Mouse (Mus musculus) megakaryocyte, embryonic 14.5 days (primary cell): ENCODE results near the gene Gm49322. TPM values are rescaled to one million over a fixed set of nuclear protein-coding genes. Genes with fewer than 3 reads are reported as not detected.
A peak's percentile ranks its signal among the peaks of the same experiment; 100 is the strongest.
"Not testable (repeated sequence)": the region's sequence is repeated elsewhere in the genome, so short reads cannot be mapped to it uniquely, and the experiment has no call there.

Source experiments
- H3K27me3 ChIP-seq: replicated peaks from 2 replicates; pipeline ENCODE3; 2012; ENCODE audit warnings: inconsistent platforms
- H3K36me3 ChIP-seq: replicated peaks from 2 replicates; pipeline ENCODE3; 2012; ENCODE audit warnings: low read length, inconsistent platforms, mixed read lengths
- H3K4me1 ChIP-seq: 2 replicates; pipeline ENCODE4 v1.6.1; 2012; ENCODE audit warnings: inconsistent platforms
- H3K4me3 ChIP-seq: replicated peaks from 2 replicates; pipeline ENCODE3; 2012; ENCODE audit warnings: moderate library complexity, mild to moderate bottlenecking, inconsistent platforms
- H3K9me3 ChIP-seq: 2 replicates; pipeline ENCODE4 v1.6.1; 2012; ENCODE audit warnings: inconsistent platforms
- FLI1 ChIP-seq: IDR thresholded peaks from 2 replicates; pipeline ENCODE4 v1.6.1; 2012; ENCODE audit warnings: low read length, inconsistent platforms, mixed read lengths
- GATA1 ChIP-seq: IDR thresholded peaks from 3 replicates; pipeline ENCODE4 v1.6.1; 2012; ENCODE audit warnings: mixed read lengths, low read length, inconsistent platforms, borderline replicate concordance
- polyA plus RNA-seq: library from polyadenylated mRNA; stranded (reverse); fragments of >175 nt; gene quantifications from 2 replicates; pipeline ENCODE4 v1.2.3, GENCODE M21; 2012; ENCODE audit warnings: low replicate concordance; ENCODE audit not compliant: insufficient read depth

The Gm49322 gene
- polyA plus RNA-seq, 1 experiment, result not detected

DNA sequence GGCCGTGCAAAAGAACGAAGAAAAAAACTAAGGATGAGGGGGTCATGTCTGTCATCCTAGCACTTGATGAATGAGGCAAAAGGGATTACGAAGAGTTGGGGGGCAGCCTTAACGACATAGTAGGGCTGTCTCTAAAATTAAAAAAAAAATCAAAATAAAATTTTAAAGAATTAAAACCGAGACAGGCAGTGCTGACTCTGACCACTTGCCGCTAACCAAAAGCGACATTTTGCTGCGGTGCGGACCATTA, 15.8 kb downstream of the Gm49322 start:
- TF ChIP-seq FLI1 (no peak), GATA1 (no peak)
- Histone ChIP-seq H3K4me3 (peak overlapping the region; percentile 100), H3K27me3 (no peaks in the 10 kb centered on the region), H3K9me3 (no peaks in the 10 kb centered on the region), H3K36me3 (peaks cover 30% of the 10 kb centered on the region), H3K4me1 (peaks cover 75% of the 10 kb centered on the region)

DNA sequence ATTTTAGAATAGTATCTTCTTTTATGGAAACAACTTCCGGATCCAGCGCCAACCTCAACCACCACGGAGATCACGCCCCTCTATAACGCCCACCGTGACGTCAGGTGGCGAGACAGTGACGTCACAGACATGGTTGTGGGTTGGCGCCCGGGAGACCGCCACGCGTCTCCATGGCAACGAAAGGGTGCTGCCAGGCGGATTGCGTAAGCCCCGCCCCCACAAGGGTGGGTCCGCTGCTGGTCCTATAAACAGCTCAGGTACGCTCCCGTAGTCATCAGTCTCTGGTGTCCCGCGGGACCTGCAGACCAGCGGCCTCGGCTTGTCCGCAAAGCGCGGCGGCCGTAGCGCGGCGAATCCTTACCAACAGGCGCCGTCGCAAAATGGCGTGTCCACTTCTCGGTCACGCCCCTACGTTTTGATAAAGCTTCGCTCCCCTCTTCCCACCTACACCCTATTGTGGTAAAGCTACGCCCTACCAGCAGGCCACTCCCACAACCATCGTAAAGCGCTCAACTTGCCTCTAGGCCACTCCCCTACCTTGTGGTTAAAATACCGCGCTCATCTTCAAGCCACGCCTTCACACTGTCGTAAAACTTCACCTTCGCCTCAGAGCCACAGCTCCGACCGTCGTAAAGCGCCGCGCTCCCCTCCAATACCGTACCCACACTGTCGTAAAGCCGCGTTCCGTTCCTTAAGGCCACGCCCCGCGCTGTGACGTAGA, 16.3 kb downstream of the Gm49322 start:
- Histone ChIP-seq H3K4me3 (peak overlapping the region; percentile 100), H3K36me3 (peaks cover 30% of the 10 kb centered on the region), H3K9me3 (no peaks in the 10 kb centered on the region), H3K4me1 (peaks cover 78% of the 10 kb centered on the region), H3K27me3 (no peaks in the 10 kb centered on the region)
- TF ChIP-seq FLI1 (no peak), GATA1 (no peak)

- H3K4me3 ChIP-seq, result peak within 1 kb of the TSS; percentile 100
- peaks cover 80% of the 10 kb centered on the region for H3K4me1 ChIP-seq
- TF ChIP-seq GATA1 (no peak), FLI1 (peak; percentile 46; the same call in 1 of the 2 replicates)
- H3K27me3 ChIP-seq, result no peaks in the 10 kb centered on the region
- H3K36me3 ChIP-seq, result peaks cover 35% of the 10 kb centered on the region
- H3K9me3 ChIP-seq, result no peaks in the 10 kb centered on the region
Measured at GRCm38 (mm10) chr10:80622661-80623456, 17.0 kb downstream of the Gm49322 start, which contains the start of gene Csnk1g2. Gene Csnk1g2, plus strand, starts transcription at chr10:80622838.

- peak overlapping the region; percentile 100 for H3K4me3 ChIP-seq
- peaks cover 80% of the 10 kb centered on the region for H3K4me1 ChIP-seq
- H3K27me3 ChIP-seq, result no peaks in the 10 kb centered on the region
- TF ChIP-seq FLI1 (no peak; the same call in 1 of the 2 replicates), GATA1 (no peak)
- H3K9me3 ChIP-seq, result no peaks in the 10 kb centered on the region
- H3K36me3 ChIP-seq, result peaks cover 43% of the 10 kb centered on the region
Measured at GRCm38 (mm10) chr10:80623457-80624191, 17.8 kb downstream of the Gm49322 start.

GRCm38 (mm10) chr10:80625764-80626163, 19.9 kb downstream of the Gm49322 start:
- no peaks in the 10 kb centered on the region for H3K9me3 ChIP-seq
- peaks cover 64% of the 10 kb centered on the region for H3K36me3 ChIP-seq
- TF ChIP-seq FLI1 (no peak), GATA1 (no peak)
- H3K27me3 ChIP-seq, result no peaks in the 10 kb centered on the region
- peak overlapping the region; percentile 100 for H3K4me3 ChIP-seq
- peaks cover 86% of the 10 kb centered on the region for H3K4me1 ChIP-seq

DNA sequence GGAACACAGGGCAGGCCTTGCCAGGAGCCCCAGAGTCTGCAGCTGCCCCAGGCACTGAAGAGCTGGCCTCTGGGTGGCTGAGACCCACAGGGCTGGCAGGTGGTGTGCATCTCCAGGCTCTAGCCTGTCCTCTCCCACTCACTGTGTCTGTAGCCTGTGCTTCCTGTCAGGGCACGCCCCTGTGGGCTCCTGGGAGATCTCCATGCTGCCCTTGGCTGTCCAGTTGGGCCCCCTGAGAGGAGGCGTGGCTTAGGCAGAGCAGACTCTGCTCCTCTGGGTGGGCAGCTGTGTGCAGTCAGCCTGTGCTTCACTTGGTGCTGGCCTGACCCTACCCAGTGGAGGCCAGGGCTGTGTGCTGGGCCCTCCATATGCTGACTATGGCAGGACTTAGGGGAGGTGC, 21.9 kb downstream of the Gm49322 start:
- Histone ChIP-seq H3K4me1 (peaks cover 96% of the 10 kb centered on the region), H3K4me3 (peak overlapping the region; percentile 44), H3K27me3 (no peaks in the 10 kb centered on the region), H3K9me3 (no peaks in the 10 kb centered on the region), H3K36me3 (peaks cover 84% of the 10 kb centered on the region)
- no peak for TF ChIP-seq GATA1
- no peak for TF ChIP-seq FLI1

- TF ChIP-seq GATA1, result no peak
- no peak for TF ChIP-seq FLI1
- Histone ChIP-seq H3K36me3 (peaks cover 93% of the 10 kb centered on the region), H3K9me3 (no peaks in the 10 kb centered on the region), H3K4me3 (peak overlapping the region; percentile 54), H3K4me1 (peaks cover 95% of the 10 kb centered on the region), H3K27me3 (no peaks in the 10 kb centered on the region)
Measured at GRCm38 (mm10) chr10:80628925-80629324, 23.1 kb downstream of the Gm49322 start.

DNA sequence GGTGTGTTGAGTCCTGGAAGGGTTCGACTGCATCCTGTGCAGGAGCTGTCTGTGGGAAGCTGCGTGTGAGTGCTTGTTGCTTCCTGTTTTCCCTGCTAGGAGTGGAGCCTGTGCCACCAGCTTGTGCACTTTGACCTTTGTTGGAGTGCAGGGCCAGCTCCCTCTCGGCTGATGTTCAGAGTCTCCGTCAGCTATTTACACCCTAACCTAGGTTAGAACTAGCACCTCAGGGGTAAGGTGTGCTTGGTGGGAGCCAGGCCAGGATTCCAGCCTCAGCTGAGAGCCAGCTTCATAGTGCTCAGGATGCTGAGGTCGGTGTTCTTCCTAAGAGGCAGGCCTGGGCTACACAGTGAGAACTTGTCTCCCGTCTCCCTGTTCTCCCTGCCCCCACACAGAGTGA, 29.5 kb downstream of the Gm49322 start:
- H3K27me3 ChIP-seq, result no peaks in the 10 kb centered on the region
- TF ChIP-seq FLI1 (no peak), GATA1 (no peak)
- H3K36me3 ChIP-seq, result peaks cover 98% of the 10 kb centered on the region
- H3K4me3 ChIP-seq, result no peak overlapping the region
- no peaks in the 10 kb centered on the region for H3K9me3 ChIP-seq
- H3K4me1 ChIP-seq, result peaks cover 43% of the 10 kb centered on the region

GRCm38 (mm10) chr10:80646936-80647335, 41.1 kb downstream of the Gm49322 start:
- H3K4me1 ChIP-seq, result peaks cover 34% of the 10 kb centered on the region
- peaks cover 92% of the 10 kb centered on the region for H3K36me3 ChIP-seq
- H3K9me3 ChIP-seq, result no peaks in the 10 kb centered on the region
- TF ChIP-seq FLI1, result no peak
- TF ChIP-seq GATA1, result no peak
- H3K27me3 ChIP-seq, result no peaks in the 10 kb centered on the region
- H3K4me3 ChIP-seq, result no peak overlapping the region

DNA sequence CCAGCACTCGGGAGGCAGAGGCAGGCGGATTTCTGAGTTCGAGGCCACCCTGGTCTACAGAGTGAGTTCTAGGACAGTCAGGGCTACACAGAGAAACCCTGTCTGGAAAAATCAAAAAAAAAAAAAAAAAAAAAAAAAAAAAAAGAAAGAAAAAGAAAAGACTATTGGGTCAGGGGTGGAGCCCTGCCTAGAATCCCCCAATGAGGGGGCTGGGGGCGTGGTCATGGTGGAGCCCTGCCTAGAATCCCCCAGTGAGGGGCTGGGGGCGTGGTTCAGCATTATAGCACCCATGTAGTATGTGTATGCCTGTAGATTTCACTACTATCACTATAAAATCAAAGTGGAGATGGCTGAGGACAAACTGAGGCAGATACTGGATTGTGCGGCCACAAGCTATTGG, 44.1 kb downstream of the Gm49322 start:
- peaks cover 75% of the 10 kb centered on the region for H3K36me3 ChIP-seq
- not testable (repeated sequence) for H3K9me3 ChIP-seq, H3K4me3 ChIP-seq, H3K27me3 ChIP-seq
- peaks cover 57% of the 10 kb centered on the region for H3K4me1 ChIP-seq
